Mouse (Mus musculus) cortical plate, adult 2 months (tissue): ENCODE data around the gene Ugt1a5. TPM values are rescaled to one million over a fixed set of nuclear protein-coding genes. Genes with fewer than 3 reads are reported as not detected.

Source experiments
- H3K27ac ChIP-seq: fragments of 200-500 bp; 2 replicates; pipeline ENCODE4 v1.5.1; 2012; ENCODE audit warnings: low read length, control low read depth, inconsistent platforms; ENCODE audit not compliant: insufficient read depth
- H3K4me1 ChIP-seq: fragments of 200-500 bp; 2 replicates; pipeline ENCODE4 v1.6.1; 2011; ENCODE audit warnings: low read length; ENCODE audit not compliant: control insufficient read depth, insufficient read depth
- H3K4me3 ChIP-seq: fragments of 200-500 bp; 2 replicates; pipeline ENCODE4 v1.5.1; 2011; ENCODE audit warnings: mild to moderate bottlenecking, low read length, control low read depth; ENCODE audit not compliant: insufficient read depth
- CTCF ChIP-seq: fragments of 200-500 bp; IDR thresholded peaks from 2 replicates; pipeline ENCODE4 v1.5.1; 2011; ENCODE audit warnings: mild to moderate bottlenecking, control low read depth, low read length; ENCODE audit not compliant: insufficient read depth; ENCODE audit errors: extremely low read depth
- POLR2A ChIP-seq: fragments of 200-500 bp; IDR thresholded peaks from 2 replicates; pipeline ENCODE4 v1.6.1; 2011; ENCODE audit warnings: mild to moderate bottlenecking, low read length, control low read depth; ENCODE audit not compliant: insufficient read depth; ENCODE audit errors: extremely low read depth
- polyA plus RNA-seq: library from polyadenylated mRNA; depleted of rRNA; stranded (reverse); fragments of >200 nt; gene quantifications from 2 replicates; pipeline ENCODE4 v1.2.3, GENCODE M21; 2012

The Ugt1a5 gene
- polyA plus RNA-seq, 1 experiment, result not detected

DNA sequence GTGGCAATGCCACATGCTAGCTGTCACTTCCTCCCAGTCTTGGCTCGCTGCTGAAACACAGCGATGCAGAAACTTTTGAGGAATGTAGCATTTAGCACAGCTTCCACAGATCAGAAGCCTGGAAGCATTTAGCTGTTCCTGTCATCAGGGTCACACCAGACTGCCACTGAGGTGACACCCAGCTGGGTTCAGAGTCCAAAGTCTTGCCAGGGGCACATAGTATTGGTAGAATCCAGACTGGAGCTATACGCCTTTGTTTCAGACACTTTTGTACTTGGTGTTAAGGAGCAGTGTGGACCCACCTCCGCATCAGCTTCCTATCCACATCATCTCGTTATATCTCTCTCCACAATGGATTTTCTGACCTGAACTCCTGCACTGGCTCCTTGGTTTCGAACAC, 87.7 kb downstream of the Ugt1a5 start:
- Histone ChIP-seq H3K4me1 (no peaks in the 10 kb centered on the region), H3K27ac (no peak overlapping the region), H3K4me3 (no peak overlapping the region)
- TF ChIP-seq CTCF (no peak), POLR2A (no peak)

DNA sequence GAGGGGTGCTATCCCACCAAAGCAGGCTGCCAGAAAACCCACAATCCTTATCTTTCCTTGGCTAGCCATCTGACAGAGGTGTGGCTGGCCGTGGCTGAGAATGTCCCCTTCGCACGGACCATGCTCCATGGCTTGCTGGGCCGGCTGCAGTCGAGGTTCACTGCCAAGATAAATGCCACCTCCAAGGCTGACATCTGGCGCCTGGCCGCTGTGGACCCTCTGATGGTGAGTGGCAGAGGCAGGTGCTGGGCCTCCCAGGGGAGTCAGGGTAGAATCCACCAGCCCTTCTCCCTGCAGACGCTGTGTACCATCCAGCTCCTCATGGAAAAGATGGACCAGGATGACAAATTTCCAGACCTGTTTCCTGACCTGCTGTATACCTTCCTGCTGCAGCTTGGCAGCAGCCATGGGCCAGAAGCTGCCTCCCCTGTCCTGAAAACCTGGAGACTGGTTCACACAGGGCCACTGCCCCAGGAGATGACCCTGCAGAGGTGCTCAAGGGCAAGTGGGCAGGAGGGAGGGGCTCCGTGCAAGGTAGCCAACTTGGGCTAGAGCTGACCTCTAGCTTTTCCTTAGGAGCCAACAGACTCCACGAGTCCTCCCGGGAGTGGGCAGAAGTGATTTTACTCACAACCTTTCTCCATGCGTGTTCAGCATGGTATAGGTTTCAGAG, 89.1 kb downstream of the Ugt1a5 start:
- H3K4me1 ChIP-seq, result no peaks in the 10 kb centered on the region
- H3K27ac ChIP-seq, result no peak overlapping the region
- TF ChIP-seq CTCF, result no peak
- no peak for TF ChIP-seq POLR2A
- no peak overlapping the region for H3K4me3 ChIP-seq

DNA sequence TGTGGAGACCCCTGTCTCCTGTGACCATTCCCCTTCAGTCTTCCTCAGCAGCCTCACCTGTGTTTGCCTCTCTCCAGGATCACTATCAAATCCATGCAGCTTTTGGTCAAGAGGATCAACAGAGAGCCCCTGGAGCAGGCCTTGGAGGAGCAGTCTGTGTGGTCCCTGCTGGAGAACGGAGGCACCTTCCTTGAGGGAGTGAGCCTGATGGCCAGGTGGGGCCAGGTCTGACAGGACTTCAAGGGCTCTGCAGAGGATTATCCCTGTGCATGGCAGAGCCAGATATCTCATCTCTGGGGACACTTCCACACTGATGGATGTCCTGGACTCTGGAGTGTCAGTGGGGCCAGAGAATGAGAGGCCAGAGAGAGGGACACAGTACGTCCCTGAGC, 89.7 kb downstream of the Ugt1a5 start:
- Histone ChIP-seq H3K27ac (no peak overlapping the region), H3K4me3 (no peak overlapping the region), H3K4me1 (no peaks in the 10 kb centered on the region)
- TF ChIP-seq CTCF, result no peak
- no peak for TF ChIP-seq POLR2A

DNA sequence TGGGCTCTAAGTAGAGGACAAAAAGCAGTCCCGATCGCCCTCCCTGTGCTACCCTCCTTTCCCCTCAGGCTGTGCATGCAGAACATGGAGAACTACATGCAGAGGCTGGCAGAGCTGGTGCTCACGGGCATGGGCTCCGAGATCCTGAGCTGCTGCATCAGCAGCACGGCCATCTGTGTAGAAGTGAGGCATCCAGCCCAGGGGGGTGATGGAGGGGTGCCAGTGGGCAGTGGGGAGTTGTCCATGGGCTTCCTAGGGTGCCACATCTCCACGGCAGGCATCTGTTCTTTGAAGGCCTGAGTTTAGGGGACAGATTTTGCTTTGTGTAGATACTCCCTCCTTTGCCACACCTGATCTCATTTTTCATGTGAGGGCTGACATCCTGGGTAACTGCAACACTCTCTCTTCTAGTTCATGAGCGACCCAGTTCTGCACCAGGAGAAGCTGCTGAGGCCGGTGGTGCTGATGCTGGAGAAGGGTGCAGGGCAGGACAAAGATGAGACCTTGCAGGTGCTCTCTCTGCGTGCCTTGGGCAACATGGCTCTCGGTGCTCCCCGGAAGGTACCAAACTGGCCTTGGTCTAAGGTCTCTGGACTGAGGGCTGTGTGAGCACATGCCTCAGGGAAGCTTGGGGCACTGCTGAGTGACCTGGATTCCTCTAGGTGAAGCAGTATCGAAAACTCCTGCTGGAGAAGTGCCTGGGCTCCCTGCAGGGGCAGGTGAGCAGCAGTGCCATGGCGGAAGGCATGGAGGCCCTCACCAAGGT, 90.4 kb downstream of the Ugt1a5 start:
- TF ChIP-seq POLR2A (no peak), CTCF (no peak)
- Histone ChIP-seq H3K27ac (no peak overlapping the region), H3K4me3 (no peak overlapping the region), H3K4me1 (no peaks in the 10 kb centered on the region)

DNA sequence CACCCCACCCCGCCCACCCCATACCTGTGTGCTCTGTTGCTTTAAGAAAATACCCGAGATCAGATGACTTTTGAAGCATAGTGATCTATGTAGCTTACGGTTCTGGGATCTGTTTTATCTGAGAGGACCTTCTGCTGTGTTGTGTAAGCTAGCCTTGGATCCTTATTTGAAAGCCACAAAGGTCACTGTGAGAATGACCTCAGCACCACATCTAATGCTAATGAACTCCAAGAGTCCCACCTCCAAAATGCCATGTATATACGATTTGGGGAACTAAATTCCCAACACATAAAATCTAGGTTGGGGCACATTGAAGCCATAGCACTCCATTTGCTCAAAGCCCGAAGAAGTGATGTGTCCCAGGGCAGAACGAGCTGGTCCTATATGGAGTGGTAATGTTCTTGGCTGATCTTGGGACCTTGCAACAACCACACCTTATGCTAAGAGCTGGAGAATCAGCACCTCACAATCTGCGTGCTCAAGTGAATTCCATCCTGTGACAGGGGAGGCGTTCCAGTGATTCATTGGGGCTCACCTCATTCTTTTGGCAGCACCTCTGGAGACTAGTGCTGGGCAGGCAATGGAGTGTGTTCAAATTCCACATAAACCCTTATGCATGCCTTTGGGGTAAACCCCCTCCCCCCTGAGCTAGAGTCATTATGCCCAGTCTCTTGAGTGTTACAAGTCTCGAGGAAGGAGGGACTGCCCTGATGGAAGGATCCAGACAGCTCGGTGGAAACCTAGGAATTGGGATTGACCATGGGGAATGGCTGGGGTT, 91.3 kb downstream of the Ugt1a5 start:
- H3K4me1 ChIP-seq, result no peaks in the 10 kb centered on the region
- H3K27ac ChIP-seq, result no peak overlapping the region
- TF ChIP-seq CTCF (no peak), POLR2A (no peak)
- H3K4me3 ChIP-seq, result no peak overlapping the region

DNA sequence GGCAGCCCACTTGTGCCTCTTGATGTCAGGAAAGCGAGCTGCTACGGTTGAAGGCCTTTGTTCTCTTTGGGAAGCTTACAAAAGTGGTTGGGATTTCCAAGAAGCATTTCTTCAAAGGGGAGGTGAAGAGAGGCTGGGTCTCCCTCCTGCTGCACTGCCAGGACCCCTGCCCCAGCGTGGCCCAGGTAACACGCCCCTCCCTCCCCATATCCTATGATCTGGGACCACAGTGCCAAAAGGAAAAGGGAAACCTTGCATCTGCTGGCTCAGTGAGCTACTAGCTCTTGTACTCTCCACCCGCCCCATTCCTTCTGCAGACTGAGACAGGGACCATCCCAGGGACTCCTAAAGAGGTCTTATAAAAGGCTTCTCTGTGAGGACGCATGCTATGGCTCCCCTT, 91.9 kb downstream of the Ugt1a5 start:
- TF ChIP-seq POLR2A, result no peak
- no peak overlapping the region for H3K4me3 ChIP-seq
- H3K4me1 ChIP-seq, result no peaks in the 10 kb centered on the region
- H3K27ac ChIP-seq, result no peak overlapping the region

DNA sequence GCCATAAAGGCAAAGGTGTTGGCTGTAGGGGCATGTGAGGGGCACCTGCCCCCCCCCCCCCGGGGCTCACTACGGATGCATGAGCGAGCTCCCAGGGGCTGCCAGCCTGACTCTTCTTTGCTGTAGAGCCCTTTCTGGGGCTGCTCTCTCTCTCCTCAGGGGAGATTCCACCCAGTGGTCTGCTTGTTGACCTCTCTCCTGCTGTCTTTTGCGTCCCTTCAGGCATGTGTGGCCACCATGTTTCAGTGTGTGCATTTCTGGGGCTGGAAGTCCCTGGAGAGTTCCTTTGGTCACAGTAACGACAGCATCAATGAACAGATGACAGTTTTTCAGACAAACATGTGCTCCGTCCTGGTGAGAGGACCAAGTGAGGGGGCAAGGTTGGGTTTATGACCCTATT, 92.5 kb downstream of the Ugt1a5 start:
- TF ChIP-seq CTCF (no peak), POLR2A (no peak)
- Histone ChIP-seq H3K4me1 (no peaks in the 10 kb centered on the region), H3K27ac (no peak overlapping the region), H3K4me3 (no peak overlapping the region)

DNA sequence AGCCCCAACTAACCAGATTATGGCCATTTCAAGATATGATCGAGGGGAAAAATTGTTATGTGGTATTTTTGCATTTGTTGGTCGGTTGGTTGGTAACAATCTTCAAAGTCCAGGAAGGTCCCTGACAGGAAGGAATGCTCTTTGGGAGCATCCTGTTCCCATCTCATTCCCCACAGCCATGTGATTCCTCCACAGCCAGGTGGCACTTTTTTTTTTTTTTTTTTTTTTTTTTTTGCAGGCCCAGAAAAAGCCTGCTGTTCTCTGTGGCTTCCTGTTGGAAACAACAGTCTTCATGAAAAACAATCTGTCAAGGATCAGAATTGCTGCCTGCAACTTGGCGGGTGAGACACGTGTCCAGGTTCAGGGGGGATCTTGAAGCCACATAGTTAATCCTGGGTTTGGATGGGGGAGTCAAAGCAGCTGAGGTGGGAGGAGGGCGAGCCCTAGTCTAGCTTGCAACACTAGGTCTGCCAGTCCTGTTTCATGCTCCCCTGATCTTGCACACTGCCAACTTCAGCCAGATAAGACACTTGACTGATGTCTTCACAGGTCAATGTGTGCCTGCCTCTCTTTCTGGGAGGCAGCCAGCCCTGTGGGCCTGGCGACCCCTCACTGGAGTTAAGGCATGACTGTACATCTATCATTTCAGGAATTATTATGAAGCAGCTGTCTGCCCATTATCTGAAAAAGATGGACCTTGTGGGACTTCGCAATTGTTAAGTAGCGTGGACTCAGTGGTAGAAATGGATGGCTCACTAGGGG, 93.2 kb downstream of the Ugt1a5 start:
- no peak overlapping the region for H3K27ac ChIP-seq
- TF ChIP-seq CTCF, result no peak
- TF ChIP-seq POLR2A, result no peak
- no peak overlapping the region for H3K4me3 ChIP-seq
- H3K4me1 ChIP-seq, result no peaks in the 10 kb centered on the region

DNA sequence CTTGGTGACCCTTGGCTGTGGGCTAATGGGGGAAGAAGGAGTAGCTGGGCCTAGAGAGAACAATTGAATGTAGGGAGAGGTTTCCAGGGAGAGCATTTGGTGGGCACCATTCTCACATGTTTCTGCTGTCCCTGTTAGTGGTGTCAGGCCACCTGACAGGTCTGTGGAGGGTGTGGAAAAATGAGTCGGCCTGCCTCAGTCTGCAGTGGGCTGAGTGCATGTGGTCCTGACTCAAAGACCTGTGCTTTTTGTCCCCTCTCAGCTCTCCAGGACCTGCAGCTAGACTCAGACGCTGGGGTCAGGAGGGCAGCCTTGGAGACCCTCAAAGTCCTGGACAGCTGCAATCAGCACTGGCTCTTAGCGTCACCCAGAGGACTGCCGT, 93.8 kb downstream of the Ugt1a5 start:
- no peak for TF ChIP-seq POLR2A
- TF ChIP-seq CTCF, result no peak
- H3K4me3 ChIP-seq, result no peak overlapping the region
- no peak overlapping the region for H3K27ac ChIP-seq
- no peaks in the 10 kb centered on the region for H3K4me1 ChIP-seq

DNA sequence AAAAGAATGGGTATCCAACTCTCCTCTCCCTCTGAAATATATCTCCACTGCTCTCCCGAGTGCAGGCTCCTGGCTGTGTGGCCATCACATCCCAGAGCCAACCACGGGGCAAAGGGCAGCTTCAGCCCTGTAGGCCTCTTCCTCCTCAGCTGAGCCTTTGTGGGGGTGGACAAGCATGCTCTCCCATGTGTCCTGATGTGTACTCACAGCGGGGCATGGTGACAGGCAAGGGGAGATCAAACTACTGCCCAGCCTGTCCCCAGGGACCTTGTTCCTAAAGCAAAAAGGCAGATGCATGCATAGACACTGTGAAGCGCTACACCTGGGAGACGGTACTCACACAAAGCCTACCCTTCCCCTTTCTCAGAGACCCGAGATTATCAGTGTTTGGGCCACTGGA, 94.3 kb downstream of the Ugt1a5 start:
- H3K4me1 ChIP-seq, result no peaks in the 10 kb centered on the region
- no peak overlapping the region for H3K27ac ChIP-seq
- no peak overlapping the region for H3K4me3 ChIP-seq
- TF ChIP-seq CTCF (no peak), POLR2A (no peak)
